Mouse (Mus musculus) macrophage (primary cell): ENCODE data around the gene 4933402N22Rik. TPM values are rescaled to one million over a fixed set of nuclear protein-coding genes. Genes with fewer than 3 reads are reported as not detected.
"Not testable (repeated sequence)": the region's sequence is repeated elsewhere in the genome, so short reads cannot be mapped to it uniquely, and the experiment has no call there.

Experiments used
- H3K27ac ChIP-seq: fragments of 350-480 bp; formaldehyde crosslinking; 2 replicates; pipeline ENCODE4 v1.9.0; 2021
- H3K36me3 ChIP-seq: fragments of 350-480 bp; formaldehyde crosslinking; 2 replicates; pipeline ENCODE4 v1.9.0; 2021; ENCODE audit errors: inconsistent target
- H3K4me3 ChIP-seq: fragments of 350-480 bp; formaldehyde crosslinking; 2 replicates; pipeline ENCODE4 v1.9.0; 2021; ENCODE audit errors: inconsistent target
- H3K79me2 ChIP-seq: fragments of 350-480 bp; formaldehyde crosslinking; 2 replicates; pipeline ENCODE4 v1.9.0; 2021; ENCODE audit errors: inconsistent target
- WGBS: methylation state at CpG from one replicate; pipeline ENCODE4 v1.1.7; 2026; ENCODE audit warnings: inconsistent platforms; ENCODE audit not compliant: missing documents; 5-methylcytosine and 5-hydroxymethylcytosine counted together
- polyA plus RNA-seq: library from polyadenylated mRNA; stranded (reverse); fragments of 250-400 nt; gene quantifications from 3 replicates; pipeline ENCODE4 v1.2.4, GENCODE M21; 2018; ENCODE audit warnings: inconsistent platforms
- total RNA-seq, 78 experiments: library from RNA; depleted of rRNA; stranded (reverse); fragments of 250-400 nt; gene quantifications; 1 replicate in 9 of 78; 2 replicates in 24 of 78; 3 replicates in 43 of 78; 4 replicates in 2 of 78; pipeline ENCODE4 v1.2.4; 2018; ENCODE audit warnings: inconsistent platforms in 56 of 78

4933402N22Rik gene
- not detected for total RNA-seq (2018; cell fraction: chromatin; rRNA removed)
- not detected for total RNA-seq (2018; cell fraction: cytosol; rRNA removed)
- not detected for total RNA-seq (2018; cell fraction: nucleus; rRNA removed)
- polyA plus RNA-seq = not detected in 3 replicates

GRCm38 (mm10) chr5:11917743-11918142 lies at the start of gene 4933402N22Rik:
Gene 4933402N22Rik (plus strand): TSS chr5:11918043.
- not testable (repeated sequence) for H3K27ac ChIP-seq, H3K79me2 ChIP-seq, H3K4me3 ChIP-seq, H3K36me3 ChIP-seq
- no CpG with 5 or more reads among the region's 2 CpGs for WGBS

GRCm38 (mm10) chr5:11923790-11924189 lies 5.9 kb downstream of the 4933402N22Rik start:
- no CpG with 5 or more reads among the region's 2 CpGs for WGBS
- not testable (repeated sequence) for H3K36me3 ChIP-seq, H3K79me2 ChIP-seq, H3K4me3 ChIP-seq, H3K27ac ChIP-seq

Other genes starting within 250 kb of the 4933402N22Rik start
- not detected in 3 replicates for gene Gm8922, start 236.1 kb upstream of the 4933402N22Rik start, polyA plus RNA-seq
- not detected in 3 replicates for gene Gm8926, start 147.5 kb upstream of the 4933402N22Rik start, polyA plus RNA-seq
- gene Gm6465, start 72.5 kb upstream of the 4933402N22Rik start, polyA plus RNA-seq = not detected in 3 replicates